Mouse (Mus musculus): ENCODE measurements at regions not wholly inside any gene's neighbourhood (a gene's known extent, or its start where the extent isn't known, plus 50 kb on each side); places are given as distances from the start of the nearest gene placed in this dataset.
"Not testable (repeated sequence)": the region's sequence is repeated elsewhere in the genome, so short reads cannot be mapped to it uniquely, and the experiment has no call there.

GRCm38 (mm10) chr15:38409168-38409567 is 983.8 kb downstream of the 4930447A16Rik start:
- ATAC-seq (ENCODE audit: low TSS enrichment), result no peak

- no peak for ATAC-seq (ENCODE audit: low TSS enrichment)
These were observed 985.1 kb downstream of the 4930447A16Rik start for GRCm38 (mm10) chr15:38410462-38410861.

GRCm38 (mm10) chr15:38412481-38412880 is 987.1 kb downstream of the 4930447A16Rik start:
- ATAC-seq (ENCODE audit: low TSS enrichment), result no peak

GRCm38 (mm10) chr15:38413329-38413728 is 988.0 kb downstream of the 4930447A16Rik start:
- ATAC-seq (ENCODE audit: low TSS enrichment), result peak; percentile 94

- ATAC-seq (ENCODE audit: low TSS enrichment), result no peak
These were observed 989.1 kb downstream of the 4930447A16Rik start for GRCm38 (mm10) chr15:38414318-38415090.

GRCm38 (mm10) chr15:38415091-38415486 is 989.7 kb downstream of the 4930447A16Rik start:
- no peak for ATAC-seq (ENCODE audit: low TSS enrichment)

- ATAC-seq (ENCODE audit: low TSS enrichment), result no peak
These were observed 994.3 kb downstream of the 4930447A16Rik start for GRCm38 (mm10) chr15:38419621-38420020.

- no peak for ATAC-seq (ENCODE audit: low TSS enrichment)
These were observed 995.4 kb downstream of the 4930447A16Rik start for GRCm38 (mm10) chr15:38420784-38421183.

- no peak for ATAC-seq (ENCODE audit: low TSS enrichment)
These were observed 997.4 kb downstream of the 4930447A16Rik start for GRCm38 (mm10) chr15:38422741-38423140.

- no peak for ATAC-seq (ENCODE audit: low TSS enrichment)
These were observed 1000.2 kb downstream of the 4930447A16Rik start for GRCm38 (mm10) chr15:38425506-38425905.

GRCm38 (mm10) chr15:38427966-38428365 is 1002.6 kb downstream of the 4930447A16Rik start:
- no peak for ATAC-seq (ENCODE audit: low TSS enrichment)

GRCm38 (mm10) chr15:38431668-38432067 is 1006.3 kb downstream of the 4930447A16Rik start:
- ATAC-seq (ENCODE audit: low TSS enrichment), result no peak

GRCm38 (mm10) chr15:38433386-38433785 is 1008.0 kb downstream of the 4930447A16Rik start:
- ATAC-seq (ENCODE audit: low TSS enrichment), result no peak

GRCm38 (mm10) chr15:38434239-38434638 is 1008.9 kb downstream of the 4930447A16Rik start:
- not testable (repeated sequence) for ATAC-seq (ENCODE audit: low TSS enrichment)

All from frontal cortex, adult (tissue).